Mouse (Mus musculus): Measurements from ENCODE around the gene Tab1. TPM values are rescaled to one million over a fixed set of nuclear protein-coding genes. Genes with fewer than 3 reads are reported as not detected.

Tab1 gene
- total and polyA plus RNA-seq, 3 experiments: 11.6 to 17.7 (median 12.0) TPM

GRCm38 (mm10) chr15:80083740-80084139 lies 49.2 kb upstream of the Tab1 start:
- Histone ChIP-seq H3K36me3 (replicated peaks in 1 of 2; ENCODE audit: control insufficient read depth in 1 of 2, insufficient read depth in 1 of 2, low read length in 1 of 2) (peaks cover 37 to 38% of the 10 kb centered on the region in 2 experiments), H3K9ac (ENCODE audit: insufficient read depth, low read depth) (peak overlapping the region; percentile 81), H3K27ac (ENCODE audit: insufficient read depth, low read depth) (peak overlapping the region; percentile 92), H3K9me3 (replicated peaks; ENCODE audit: low read length) (peaks cover 7% of the 10 kb centered on the region), H3K4me2 (ENCODE audit: insufficient read depth, low read depth, poor library complexity, severe bottlenecking) (peak overlapping the region; percentile 51), H3K4me1 (ENCODE audit: control insufficient read depth in 1 of 2, insufficient read depth in 2 of 2) (peaks cover 4 to 6% of the 10 kb centered on the region in 2 experiments), H3K4me3 (replicated peaks in 1 of 3; ENCODE audit: low read depth in 2 of 3, low read length in 2 of 3, poor library complexity in 1 of 3) (peak overlapping the region; percentile 70 to 71 (median 70)), H3K27me3 (replicated peaks) (peaks cover 4% of the 10 kb centered on the region), H3K79me2 (replicated peaks; ENCODE audit: control insufficient read depth, extremely low read depth, insufficient read depth, poor library complexity, severe bottlenecking) (peaks cover 35% of the 10 kb centered on the region)
- dilution Hi-C loops (cut with MboI; ENCODE audit: extremely low pct_ligation_motif_present, extremely low pct_unique_long_range_greater_than_20kb, low sequenced_read_pairs) (no loop called here), in situ Hi-C loops (cut with MboI; ENCODE audit: low pct_ligation_motif_present, low pct_unique_long_range_greater_than_20kb, low sequenced_read_pairs) (no loop called here)
- DNase-seq (ENCODE audit: extremely low read depth): no peak
- TF ChIP-seq UBTF (IDR thresholded peaks at IDR 0.05; ENCODE audit: low read depth, low read length): no peak
- TF ChIP-seq TCF12 (IDR thresholded peaks at IDR 0.05; ENCODE audit: low read depth, low read length): no peak
- no peak for TF ChIP-seq PAX5 (IDR thresholded peaks at IDR 0.05; ENCODE audit: low read length)
- no peak for TF ChIP-seq RCOR1 (conservative IDR thresholded peaks at IDR 0.05; ENCODE audit: low read depth, low read length)
- TF ChIP-seq IRF4 (IDR thresholded peaks at IDR 0.05; ENCODE audit: low read depth, low read length): no peak
- no peak for TF ChIP-seq RAD21 (IDR thresholded peaks at IDR 0.05; ENCODE audit: low read depth, low read length)
- TF ChIP-seq MEF2A (IDR thresholded peaks at IDR 0.05; ENCODE audit: borderline replicate concordance, low read depth, low read length): no peak
- no peak for TF ChIP-seq CTCF (conservative IDR thresholded peaks at IDR 0.05 in 1 of 2, IDR thresholded peaks at IDR 0.05 in 1 of 2; ENCODE audit: low read depth in 2 of 2, low read length in 2 of 2)
- no peak for TF ChIP-seq MYC (IDR thresholded peaks at IDR 0.05; ENCODE audit: low read depth, low read length)
- TF ChIP-seq MAZ (IDR thresholded peaks at IDR 0.05; ENCODE audit: low read depth, low read length): no peak; the same call in 1 of the 2 replicates
- no peak; the same call in none of the 2 replicates for TF ChIP-seq CHD1 (IDR thresholded peaks at IDR 0.05; ENCODE audit: low read depth, low read length)
- no peak for TF ChIP-seq ZC3H11A (IDR thresholded peaks at IDR 0.05; ENCODE audit: low read depth, low read length)

GRCm38 (mm10) chr15:80087406-80088012 lies 45.4 kb upstream of the Tab1 start:
- Histone ChIP-seq H3K27ac (ENCODE audit: insufficient read depth, low read depth) (no peak overlapping the region), H3K27me3 (replicated peaks) (peaks cover 24% of the 10 kb centered on the region), H3K79me2 (replicated peaks; ENCODE audit: control insufficient read depth, extremely low read depth, insufficient read depth, poor library complexity, severe bottlenecking) (peaks cover 6% of the 10 kb centered on the region), H3K9ac (ENCODE audit: insufficient read depth, low read depth) (no peak overlapping the region), H3K9me3 (replicated peaks; ENCODE audit: low read length) (peaks cover 7% of the 10 kb centered on the region), H3K36me3 (replicated peaks in 1 of 2; ENCODE audit: control insufficient read depth in 1 of 2, insufficient read depth in 1 of 2, low read length in 1 of 2) (peaks cover under 1 to 2% of the 10 kb centered on the region in 2 experiments), H3K4me2 (ENCODE audit: insufficient read depth, low read depth, poor library complexity, severe bottlenecking) (no peak overlapping the region), H3K4me3 (replicated peaks in 1 of 3; ENCODE audit: low read depth in 2 of 3, low read length in 2 of 3, poor library complexity in 1 of 3) (no peak overlapping the region), H3K4me1 (ENCODE audit: control insufficient read depth in 1 of 2, insufficient read depth in 2 of 2) (peaks cover 0 to 7% of the 10 kb centered on the region in 2 experiments; a peak in 2 of 4 replicates)
- TF ChIP-seq JUN (IDR thresholded peaks at IDR 0.05; ENCODE audit: insufficient read depth, low read depth, low read length): no peak
- no peak for TF ChIP-seq ZNF384 (IDR thresholded peaks at IDR 0.05; ENCODE audit: low read depth, low read length)
- no peak for TF ChIP-seq NRF1 (IDR thresholded peaks at IDR 0.05; ENCODE audit: low read depth, low read length)
- TF ChIP-seq KAT2A (IDR thresholded peaks at IDR 0.05; ENCODE audit: insufficient replicate concordance, low read length): no peak
- TF ChIP-seq E2F4 (IDR thresholded peaks at IDR 0.05; ENCODE audit: insufficient replicate concordance, low read depth, low read length): no peak
- no peak for TF ChIP-seq HCFC1 (IDR thresholded peaks at IDR 0.05; ENCODE audit: low read depth, low read length)
- TF ChIP-seq SMC3 (IDR thresholded peaks at IDR 0.05; ENCODE audit: low read depth, low read length): no peak
- no peak for TF ChIP-seq MAFK (IDR thresholded peaks at IDR 0.05; ENCODE audit: insufficient replicate concordance, low read length)
- no peak for TF ChIP-seq ZMIZ1 (IDR thresholded peaks at IDR 0.05; ENCODE audit: low read depth, low read length)
- TF ChIP-seq POLR2AphosphoS2 (IDR thresholded peaks at IDR 0.05; ENCODE audit: low read depth, low read length): no peak
- no peak for TF ChIP-seq NELFE (IDR thresholded peaks at IDR 0.05; ENCODE audit: low read depth, low read length)
- no peak for TF ChIP-seq MAZ (IDR thresholded peaks at IDR 0.05; ENCODE audit: low read depth, low read length)
- TF ChIP-seq USF1 (IDR thresholded peaks at IDR 0.05; ENCODE audit: low read depth, low read length): no peak
- no peak for TF ChIP-seq USF2 (conservative IDR thresholded peaks at IDR 0.05; ENCODE audit: low read depth, low read length)
- TF ChIP-seq ELF1 (IDR thresholded peaks at IDR 0.05; ENCODE audit: low read depth, low read length): no peak
- no peak for TF ChIP-seq MEF2A (IDR thresholded peaks at IDR 0.05; ENCODE audit: borderline replicate concordance, low read depth, low read length)
- no peak for TF ChIP-seq SIN3A (IDR thresholded peaks at IDR 0.05; ENCODE audit: low read length)
- no peak for TF ChIP-seq POLR2A (IDR thresholded peaks at IDR 0.05; ENCODE audit: low read depth, low read length)
- TF ChIP-seq TBP (conservative IDR thresholded peaks at IDR 0.05; ENCODE audit: low read depth, low read length): no peak
- in situ Hi-C loops (cut with MboI; ENCODE audit: low pct_ligation_motif_present, low pct_unique_long_range_greater_than_20kb, low sequenced_read_pairs) (no loop called here), dilution Hi-C loops (cut with MboI; ENCODE audit: extremely low pct_ligation_motif_present, extremely low pct_unique_long_range_greater_than_20kb, low sequenced_read_pairs) (no loop called here)
- DNase-seq (ENCODE audit: extremely low read depth): no peak

Measured in CH12.LX (cell line).